Mouse (Mus musculus): ENCODE results near the gene Qprt. TPM values are rescaled to one million over a fixed set of nuclear protein-coding genes. Genes with fewer than 3 reads are reported as not detected.

Gene Qprt
- polyA plus RNA-seq, 1 experiment from 2014 or later = 0.91 TPM

- Histone ChIP-seq H3K4me1 (ENCODE audit: control insufficient read depth, insufficient read depth, low read length) (no peaks in the 10 kb centered on the region), H3K36me3 (ENCODE audit: control insufficient read depth, insufficient read depth, low read length) (no peaks in the 10 kb centered on the region), H3K27ac (ENCODE audit: low read depth, low read length) (no peak overlapping the region), H3K4me3 (ENCODE audit: low read depth, low read length) (no peak overlapping the region), H3K9ac (ENCODE audit: low read length) (no peak overlapping the region), H3K4me2 (ENCODE audit: low read length) (no peak overlapping the region), H3K9me3 (replicated peaks; ENCODE audit: control insufficient read depth, low read length) (no peaks in the 10 kb centered on the region), H3K27me3 (replicated peaks; ENCODE audit: control insufficient read depth, insufficient read depth, low read length) (no peaks in the 10 kb centered on the region)
- WGBS = 63% methylated on average over 2 of the region's 2 CpGs
- no peak for ATAC-seq
- DNase-seq (ENCODE audit: low spot score) = no peak
Observed at GRCm38 (mm10) chr7:127146267-127146603, 24.2 kb upstream of the Qprt start.

- 60% methylated on average over 9 of the region's 9 CpGs for WGBS
- DNase-seq (ENCODE audit: low spot score) (no peak), ATAC-seq (no peak)
Observed at GRCm38 (mm10) chr7:127145387-127146266, 23.6 kb upstream of the Qprt start.

DNA sequence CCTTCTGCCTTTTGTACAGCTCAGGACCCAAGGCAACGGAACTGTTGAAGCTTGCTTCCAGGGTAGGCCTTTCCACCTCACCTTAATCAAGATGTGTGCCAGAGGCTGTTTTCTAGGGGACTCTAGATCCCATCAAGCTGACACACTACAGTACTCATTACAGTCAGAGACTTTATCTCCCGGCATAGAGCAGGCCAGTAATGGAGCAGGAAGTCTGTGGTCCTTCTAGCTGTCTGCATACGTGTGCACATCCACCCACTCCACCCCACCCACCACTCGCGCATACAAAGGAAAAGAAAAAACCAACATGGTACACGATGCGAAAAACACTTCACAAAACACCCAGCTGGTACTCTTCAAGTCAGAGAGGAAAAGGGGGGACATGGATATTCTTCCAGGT is 22.4 kb upstream of the Qprt start:
- DNase-seq (ENCODE audit: low spot score) (no peak), ATAC-seq (no peak)
- Histone ChIP-seq H3K4me1 (ENCODE audit: control insufficient read depth, insufficient read depth, low read length) (no peaks in the 10 kb centered on the region), H3K4me2 (ENCODE audit: low read length) (no peak overlapping the region), H3K9me3 (replicated peaks; ENCODE audit: control insufficient read depth, low read length) (no peaks in the 10 kb centered on the region), H3K36me3 (ENCODE audit: control insufficient read depth, insufficient read depth, low read length) (no peaks in the 10 kb centered on the region), H3K9ac (ENCODE audit: low read length) (no peak overlapping the region), H3K27me3 (replicated peaks; ENCODE audit: control insufficient read depth, insufficient read depth, low read length) (no peaks in the 10 kb centered on the region), H3K4me3 (ENCODE audit: low read depth, low read length) (no peak overlapping the region), H3K27ac (ENCODE audit: low read depth, low read length) (no peak overlapping the region)
- 86% methylated on average over 7 of the region's 7 CpGs for WGBS

More at GRCm38 (mm10) chr7:127145387-127146266, 23.6 kb upstream of the Qprt start:
- no peaks in the 10 kb centered on the region for H3K4me1 ChIP-seq (ENCODE audit: control insufficient read depth, insufficient read depth, low read length)
- no peaks in the 10 kb centered on the region for H3K9me3 ChIP-seq (replicated peaks; ENCODE audit: control insufficient read depth, low read length)
- H3K4me3 ChIP-seq (ENCODE audit: low read depth, low read length) = no peak overlapping the region
- no peaks in the 10 kb centered on the region for H3K36me3 ChIP-seq (ENCODE audit: control insufficient read depth, insufficient read depth, low read length)
- no peak overlapping the region for H3K27ac ChIP-seq (ENCODE audit: low read depth, low read length)
- no peak overlapping the region for H3K4me2 ChIP-seq (ENCODE audit: low read length)
- no peaks in the 10 kb centered on the region for H3K27me3 ChIP-seq (replicated peaks; ENCODE audit: control insufficient read depth, insufficient read depth, low read length)
- H3K9ac ChIP-seq (ENCODE audit: low read length) = no peak overlapping the region

DNA sequence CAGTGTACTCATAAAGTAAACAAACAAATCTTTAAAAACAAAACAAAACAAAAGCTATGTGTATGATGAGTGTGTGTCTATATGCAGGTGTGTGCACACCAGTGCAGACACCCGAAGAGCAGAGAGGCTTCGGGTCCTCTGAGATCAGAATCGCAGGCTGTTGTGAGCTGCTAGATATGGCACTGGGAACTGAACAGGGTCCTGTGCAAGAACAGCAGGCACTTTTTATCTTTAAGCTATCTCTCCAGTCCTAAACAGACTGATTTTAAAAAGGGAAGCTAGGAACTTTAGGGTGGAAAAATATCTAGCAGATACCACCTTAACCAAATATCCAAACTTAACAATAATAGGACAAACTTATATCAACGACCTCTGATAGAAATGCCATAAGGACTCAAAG is 20.6 kb upstream of the Qprt start:
- H3K36me3 ChIP-seq (ENCODE audit: control insufficient read depth, insufficient read depth, low read length) = no peaks in the 10 kb centered on the region
- DNase-seq (ENCODE audit: low spot score) = no peak
- no peaks in the 10 kb centered on the region for H3K9me3 ChIP-seq (replicated peaks; ENCODE audit: control insufficient read depth, low read length)
- no peak overlapping the region for H3K27ac ChIP-seq (ENCODE audit: low read depth, low read length)
- 90% methylated on average over 4 of the region's 4 CpGs for WGBS
- ATAC-seq = no peak
- H3K27me3 ChIP-seq (replicated peaks; ENCODE audit: control insufficient read depth, insufficient read depth, low read length) = no peaks in the 10 kb centered on the region
- H3K4me2 ChIP-seq (ENCODE audit: low read length) = no peak overlapping the region
- no peak overlapping the region for H3K9ac ChIP-seq (ENCODE audit: low read length)
- H3K4me3 ChIP-seq (ENCODE audit: low read depth, low read length) = no peak overlapping the region
- no peaks in the 10 kb centered on the region for H3K4me1 ChIP-seq (ENCODE audit: control insufficient read depth, insufficient read depth, low read length)

DNA sequence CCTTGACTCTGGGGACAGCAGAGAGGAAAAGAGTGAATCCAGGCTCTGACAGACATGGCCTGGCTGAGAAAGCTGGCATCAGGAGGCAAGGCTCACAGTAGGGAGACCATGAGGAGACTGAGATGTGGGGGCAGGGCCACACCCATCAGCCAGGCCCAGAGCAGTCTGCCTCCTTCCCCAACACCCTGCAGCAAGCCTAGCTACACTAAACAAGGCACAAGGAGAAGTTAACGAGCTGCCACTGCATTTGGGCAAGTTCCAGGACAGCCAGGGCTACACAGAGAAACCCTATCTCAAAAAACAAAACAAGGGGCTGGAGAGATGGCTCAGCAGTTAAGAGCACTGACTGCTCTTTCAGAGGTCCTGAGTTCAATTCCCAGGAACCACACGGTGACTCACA is 20.2 kb upstream of the Qprt start:
- DNase-seq (ENCODE audit: low spot score) (no peak), ATAC-seq (no peak)
- H3K9me3 ChIP-seq (replicated peaks; ENCODE audit: control insufficient read depth, low read length) = no peaks in the 10 kb centered on the region
- H3K27ac ChIP-seq (ENCODE audit: low read depth, low read length) = no peak overlapping the region
- H3K4me2 ChIP-seq (ENCODE audit: low read length) = no peak overlapping the region
- no peaks in the 10 kb centered on the region for H3K27me3 ChIP-seq (replicated peaks; ENCODE audit: control insufficient read depth, insufficient read depth, low read length)
- WGBS = 35% methylated on average over 2 of the region's 2 CpGs
- H3K4me3 ChIP-seq (ENCODE audit: low read depth, low read length) = no peak overlapping the region
- no peaks in the 10 kb centered on the region for H3K4me1 ChIP-seq (ENCODE audit: control insufficient read depth, insufficient read depth, low read length)
- H3K36me3 ChIP-seq (ENCODE audit: control insufficient read depth, insufficient read depth, low read length) = no peaks in the 10 kb centered on the region
- no peak overlapping the region for H3K9ac ChIP-seq (ENCODE audit: low read length)

DNA sequence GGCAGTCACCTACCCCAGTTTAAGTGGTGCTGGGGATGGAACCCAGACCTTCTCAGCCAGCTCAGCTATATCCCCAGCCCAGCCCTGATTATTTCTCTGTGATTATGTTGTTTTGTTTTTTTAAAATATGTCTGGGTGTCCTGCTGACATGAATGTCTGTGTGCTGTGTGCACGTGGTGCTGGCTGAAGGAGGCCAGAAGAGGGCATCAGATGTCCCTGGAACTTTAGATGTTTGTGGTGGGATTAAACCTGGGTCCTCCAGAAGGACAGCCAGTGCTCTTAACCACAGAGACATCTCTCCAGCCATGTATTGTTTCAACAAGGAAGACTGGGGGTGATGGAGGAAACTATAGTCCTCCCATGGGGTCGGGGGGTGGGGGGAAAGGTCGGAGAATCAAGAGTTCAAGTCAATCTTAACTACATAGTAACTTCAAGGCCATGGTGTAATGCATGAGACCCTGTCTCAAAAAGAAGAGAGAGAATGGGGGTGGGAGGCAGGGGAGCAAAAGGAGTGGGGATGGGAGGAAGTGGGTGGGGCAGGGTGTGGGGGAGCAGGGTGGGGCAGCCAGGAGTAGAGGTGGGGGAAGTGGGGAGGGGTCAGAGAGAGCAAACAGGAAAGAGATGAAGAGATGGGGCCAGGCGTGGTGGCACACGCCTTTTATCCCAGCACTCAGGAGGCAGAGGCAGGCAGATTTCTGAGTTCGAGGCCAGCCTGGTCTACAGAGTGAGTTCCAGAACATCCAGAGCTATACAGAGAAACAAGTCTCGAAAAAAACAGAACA is 18.8 kb upstream of the Qprt start:
- no peak for DNase-seq (ENCODE audit: low spot score)
- no peak overlapping the region for H3K27ac ChIP-seq (ENCODE audit: low read depth, low read length)
- 66% methylated on average over 7 of the region's 7 CpGs for WGBS
- H3K4me3 ChIP-seq (ENCODE audit: low read depth, low read length) = no peak overlapping the region
- H3K9me3 ChIP-seq (replicated peaks; ENCODE audit: control insufficient read depth, low read length) = no peaks in the 10 kb centered on the region
- no peaks in the 10 kb centered on the region for H3K4me1 ChIP-seq (ENCODE audit: control insufficient read depth, insufficient read depth, low read length)
- no peak for ATAC-seq
- no peaks in the 10 kb centered on the region for H3K27me3 ChIP-seq (replicated peaks; ENCODE audit: control insufficient read depth, insufficient read depth, low read length)
- no peak overlapping the region for H3K9ac ChIP-seq (ENCODE audit: low read length)
- H3K4me2 ChIP-seq (ENCODE audit: low read length) = no peak overlapping the region
- H3K36me3 ChIP-seq (ENCODE audit: control insufficient read depth, insufficient read depth, low read length) = no peaks in the 10 kb centered on the region

- WGBS = 51% methylated on average over 5 of the region's 5 CpGs
- no peak overlapping the region for H3K4me2 ChIP-seq (ENCODE audit: low read length)
- H3K9ac ChIP-seq (ENCODE audit: low read length) = no peak overlapping the region
- H3K27me3 ChIP-seq (replicated peaks; ENCODE audit: control insufficient read depth, insufficient read depth, low read length) = no peaks in the 10 kb centered on the region
- H3K36me3 ChIP-seq (ENCODE audit: control insufficient read depth, insufficient read depth, low read length) = no peaks in the 10 kb centered on the region
- H3K9me3 ChIP-seq (replicated peaks; ENCODE audit: control insufficient read depth, low read length) = no peaks in the 10 kb centered on the region
- H3K4me1 ChIP-seq (ENCODE audit: control insufficient read depth, insufficient read depth, low read length) = no peaks in the 10 kb centered on the region
- ATAC-seq (no peak), DNase-seq (ENCODE audit: low spot score) (no peak)
- H3K27ac ChIP-seq (ENCODE audit: low read depth, low read length) = no peak overlapping the region
- no peak overlapping the region for H3K4me3 ChIP-seq (ENCODE audit: low read depth, low read length)
Observed at GRCm38 (mm10) chr7:127139562-127139961, 17.5 kb upstream of the Qprt start.

DNA sequence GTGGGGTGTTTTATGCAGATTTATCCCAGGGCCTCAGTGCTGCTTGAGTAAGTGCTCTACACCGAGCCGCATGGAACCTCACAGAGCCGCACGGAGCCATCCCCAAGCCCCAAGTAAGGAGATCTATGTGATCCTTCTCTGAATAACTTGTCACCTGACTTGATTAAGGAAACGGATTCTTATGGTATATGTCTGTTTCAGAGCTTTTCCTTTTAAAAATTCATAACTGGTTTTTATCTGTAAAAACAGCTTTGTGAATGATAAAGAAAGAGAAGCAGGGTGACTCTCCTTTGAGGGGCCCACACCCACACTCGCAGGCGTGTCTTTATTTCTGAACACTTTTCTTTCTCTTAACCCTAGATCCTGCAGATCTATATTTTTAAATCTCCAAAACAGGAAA is 17.1 kb upstream of the Qprt start:
- no peak overlapping the region for H3K27ac ChIP-seq (ENCODE audit: low read depth, low read length)
- H3K9ac ChIP-seq (ENCODE audit: low read length) = no peak overlapping the region
- WGBS = 92% methylated on average over 7 of the region's 7 CpGs
- H3K9me3 ChIP-seq (replicated peaks; ENCODE audit: control insufficient read depth, low read length) = no peaks in the 10 kb centered on the region
- no peak for DNase-seq (ENCODE audit: low spot score)
- H3K4me1 ChIP-seq (ENCODE audit: control insufficient read depth, insufficient read depth, low read length) = no peaks in the 10 kb centered on the region
- no peak overlapping the region for H3K4me2 ChIP-seq (ENCODE audit: low read length)
- no peaks in the 10 kb centered on the region for H3K36me3 ChIP-seq (ENCODE audit: control insufficient read depth, insufficient read depth, low read length)
- no peak for ATAC-seq
- H3K4me3 ChIP-seq (ENCODE audit: low read depth, low read length) = no peak overlapping the region
- H3K27me3 ChIP-seq (replicated peaks; ENCODE audit: control insufficient read depth, insufficient read depth, low read length) = no peaks in the 10 kb centered on the region

Data from forebrain, embryonic 14.5 days (tissue).